Comparison of ENCODE assay signal across 17 mouse cellular contexts in the genomic region with DNA sequence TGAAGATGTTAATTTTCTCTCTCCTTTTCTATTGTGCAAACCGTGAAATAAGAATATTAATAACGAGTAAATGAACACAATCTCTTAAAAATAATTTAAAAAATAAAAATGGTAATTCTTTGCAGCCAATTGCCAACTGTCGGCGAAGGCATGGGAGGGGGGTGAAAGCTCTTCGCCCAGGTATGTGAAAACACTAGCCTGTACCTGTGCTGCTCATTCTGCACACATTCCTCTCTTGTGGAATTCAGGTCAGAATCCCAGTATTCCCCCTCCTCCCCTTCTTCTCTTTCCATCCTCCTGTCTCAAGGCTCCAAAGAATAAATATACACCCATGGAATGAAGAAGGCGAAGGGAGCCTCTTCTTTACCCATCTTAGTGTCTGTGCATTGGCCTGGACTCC. TPM values are rescaled to one million over a fixed set of nuclear protein-coding genes. Genes with fewer than 3 reads are reported as not detected.
"Had no signal": no experiment of that assay in that cellular context is flagged by ENCODE, and none has a peak within 500 bp of the region (broad histone marks: within the 10 kb centered on the region; RNA-seq: fewer than 3 reads in every experiment).

No protein-coding gene starts in this region.

- H3K4me1 ChIP-seq: liver, embryonic 13.5 days; liver, embryonic 15.5 days; megakaryocyte, embryonic 14.5 days; midbrain, embryonic 13.5 days; midbrain, embryonic 15.5 days; neural tube, embryonic 12.5 days; stomach, embryonic 15.5 days had no signal

- H3K9me3 ChIP-seq: liver, embryonic 13.5 days; liver, embryonic 15.5 days; megakaryocyte, embryonic 14.5 days; midbrain, embryonic 13.5 days; midbrain, embryonic 15.5 days; neural tube, embryonic 12.5 days; stomach, embryonic 15.5 days had no signal

- H3K4me3 ChIP-seq: liver, embryonic 13.5 days; liver, embryonic 15.5 days; megakaryocyte, embryonic 14.5 days; midbrain, embryonic 13.5 days; midbrain, embryonic 15.5 days; neural tube, embryonic 12.5 days; stomach, embryonic 15.5 days had no signal

- H3K27ac ChIP-seq: liver, embryonic 13.5 days; liver, embryonic 15.5 days; macrophage; midbrain, embryonic 13.5 days; midbrain, embryonic 15.5 days; neural tube, embryonic 12.5 days; stomach, embryonic 15.5 days; stomach, postnatal 0 days had no signal

- ATAC-seq: liver, postnatal 0 days; midbrain, embryonic 13.5 days; midbrain, embryonic 15.5 days had no signal

- H3K9ac ChIP-seq: liver, embryonic 13.5 days; liver, embryonic 15.5 days; liver, postnatal 0 days; midbrain, embryonic 13.5 days; midbrain, embryonic 15.5 days; neural tube, embryonic 12.5 days; stomach, embryonic 15.5 days had no signal

- H3K27me3 ChIP-seq: liver, embryonic 13.5 days; liver, embryonic 15.5 days; megakaryocyte, embryonic 14.5 days; neural tube, embryonic 12.5 days; stomach, embryonic 15.5 days had no signal

- H3K4me2 ChIP-seq: liver, embryonic 11.5 days; liver, embryonic 13.5 days; liver, embryonic 15.5 days; midbrain, embryonic 11.5 days; midbrain, embryonic 13.5 days; midbrain, embryonic 15.5 days; neural tube, embryonic 12.5 days; stomach, embryonic 15.5 days had no signal

- H3K36me3 ChIP-seq: liver, embryonic 13.5 days; liver, embryonic 15.5 days; midbrain, embryonic 13.5 days; midbrain, embryonic 15.5 days; neural tube, embryonic 12.5 days; stomach, embryonic 15.5 days had no signal

- DNase-seq: liver, embryonic 13.5 days; liver, postnatal 0 days; lung, postnatal 14 days; right cerebral cortex, postnatal 14 days; thymus, adult 2 months; thymus, postnatal 25 days; thymus, postnatal 4 days had no signal

RNA-seq across cellular contexts. Expression of a gene that starts 37.1 kb away (rescaled TPM):
- polyA plus RNA-seq: macrophage had no signal
